Mouse (Mus musculus): ENCODE measurements around the gene Actr8.

DNA sequence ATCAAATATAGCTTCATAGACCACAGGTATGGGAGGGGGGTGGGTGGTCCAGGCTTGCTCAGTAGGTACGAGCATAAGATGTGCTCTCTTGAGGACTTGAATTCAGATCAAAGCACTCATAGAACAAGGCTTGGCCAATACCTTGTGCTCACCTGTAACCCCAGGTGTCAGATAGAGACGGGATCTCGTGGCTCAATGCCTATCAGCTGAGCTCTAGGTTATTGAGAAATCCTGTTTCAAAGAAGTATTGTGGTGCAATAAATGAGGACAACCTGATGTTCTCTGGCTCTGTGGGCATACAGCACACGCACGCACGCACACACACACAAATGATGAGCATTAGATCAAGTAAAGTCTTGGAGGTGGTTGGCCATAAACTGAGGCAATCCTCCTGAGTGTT, 1.2 kb upstream of the Actr8 start:
- no peak for TF ChIP-seq MAFK (IDR thresholded peaks at IDR 0.05; ENCODE audit: insufficient read depth, low read depth, low read length)
- TF ChIP-seq ZNF384 (IDR thresholded peaks at IDR 0.05; ENCODE audit: low read depth, low read length): no peak
- TF ChIP-seq CHD2 (IDR thresholded peaks at IDR 0.05; ENCODE audit: low read depth, low read length): no peak
- no peak for TF ChIP-seq HCFC1 (IDR thresholded peaks at IDR 0.05; ENCODE audit: borderline replicate concordance, insufficient read depth, low read length)
